Mouse (Mus musculus) limb, embryonic 12.5 days (tissue): ENCODE results near the gene Ddhd1. TPM values are rescaled to one million over a fixed set of nuclear protein-coding genes. Genes with fewer than 3 reads are reported as not detected.
"Not testable (repeated sequence)": the region's sequence is repeated elsewhere in the genome, so short reads cannot be mapped to it uniquely, and the experiment has no call there.

Experiments
- ATAC-seq: fragments of 200-750 bp; cut with Nextera tagmentation; 2 replicates; pipeline ENCODE4 v1.8.0; 2017; ENCODE audit warnings: low read depth, moderate TSS enrichment; ENCODE audit not compliant: insufficient number of reproducible peaks, insufficient read depth, low FRiP score, low TSS enrichment
- H3K27ac ChIP-seq: fragments of 300-500 bp; sonication (generic); 2 replicates; pipeline ENCODE4 v1.5.1; 2016; ENCODE audit warnings: mild to moderate bottlenecking, moderate library complexity
- H3K27me3 ChIP-seq: fragments of 300-500 bp; sonication (generic); 2 replicates; pipeline ENCODE4 v1.6.1; 2016; ENCODE audit warnings: mild to moderate bottlenecking, moderate library complexity
- H3K36me3 ChIP-seq: fragments of 300-500 bp; sonication (generic); 2 replicates; pipeline ENCODE4 v1.6.1; 2016; ENCODE audit warnings: mild to moderate bottlenecking, moderate library complexity
- H3K4me1 ChIP-seq: fragments of 300-500 bp; sonication (generic); replicated peaks from 2 replicates; pipeline ENCODE4 v1.6.1; 2016
- H3K4me2 ChIP-seq: fragments of 300-500 bp; sonication (generic); 2 replicates; pipeline ENCODE4 v1.6.1; 2016; ENCODE audit warnings: mild to moderate bottlenecking, moderate library complexity
- H3K4me3 ChIP-seq: fragments of 300-500 bp; sonication (generic); replicated peaks from 2 replicates; pipeline ENCODE4 v1.5.1; 2016; ENCODE audit warnings: mild to moderate bottlenecking
- H3K9ac ChIP-seq: fragments of 300-500 bp; sonication (generic); replicated peaks from 2 replicates; pipeline ENCODE4 v1.6.1; 2016; ENCODE audit warnings: mild to moderate bottlenecking, moderate library complexity
- H3K9me3 ChIP-seq: fragments of 300-500 bp; sonication (generic); 2 replicates; pipeline ENCODE4 v1.6.1; 2016; ENCODE audit warnings: mild to moderate bottlenecking, moderate library complexity
- WGBS: fragments of 180-500 bp; shearing (Covaris S2); methylation state at CpG from one replicate; pipeline ENCODE4 v1.1.7; 2016; 5-methylcytosine and 5-hydroxymethylcytosine counted together
- polyA plus RNA-seq: library from polyadenylated mRNA; unstranded; fragments of >200 nt; fragmentation: Nextera tagmentation; extraction: Ambion mirVana; gene quantifications from 2 replicates; pipeline ENCODE4 v1.2.1, GENCODE M21; 2016

Gene Ddhd1
- polyA plus RNA-seq, 1 experiment from 2014 or later: 7.6 TPM

DNA sequence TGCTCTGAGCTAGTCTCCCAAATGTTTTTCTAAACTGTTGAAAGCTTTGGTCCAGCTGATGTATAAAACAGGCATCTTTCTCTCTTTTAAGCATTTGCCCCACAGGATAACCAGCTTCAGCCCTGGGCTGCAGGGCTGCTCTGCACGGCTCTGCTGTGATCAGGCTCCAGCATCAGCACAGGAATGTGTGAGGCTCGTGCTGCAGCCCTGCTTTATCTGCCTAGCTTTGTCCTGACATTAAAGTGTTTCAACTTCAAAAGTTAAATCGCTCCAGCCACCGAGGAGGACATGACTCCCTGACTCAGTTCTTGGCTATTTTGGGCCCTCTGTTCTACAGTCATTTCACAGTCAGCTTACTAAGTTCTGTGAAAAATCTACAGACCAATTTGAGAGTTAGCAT lies 43.1 kb downstream of the Ddhd1 start:
- Histone ChIP-seq H3K9me3 (no peaks in the 10 kb centered on the region), H3K27me3 (no peaks in the 10 kb centered on the region), H3K4me2 (no peak overlapping the region), H3K4me1 (peaks cover 6% of the 10 kb centered on the region), H3K9ac (no peak overlapping the region), H3K4me3 (no peak overlapping the region), H3K27ac (no peak overlapping the region), H3K36me3 (peaks cover 29% of the 10 kb centered on the region)
- 41% methylated on average over 4 of the region's 4 CpGs for WGBS
- ATAC-seq: no peak

DNA sequence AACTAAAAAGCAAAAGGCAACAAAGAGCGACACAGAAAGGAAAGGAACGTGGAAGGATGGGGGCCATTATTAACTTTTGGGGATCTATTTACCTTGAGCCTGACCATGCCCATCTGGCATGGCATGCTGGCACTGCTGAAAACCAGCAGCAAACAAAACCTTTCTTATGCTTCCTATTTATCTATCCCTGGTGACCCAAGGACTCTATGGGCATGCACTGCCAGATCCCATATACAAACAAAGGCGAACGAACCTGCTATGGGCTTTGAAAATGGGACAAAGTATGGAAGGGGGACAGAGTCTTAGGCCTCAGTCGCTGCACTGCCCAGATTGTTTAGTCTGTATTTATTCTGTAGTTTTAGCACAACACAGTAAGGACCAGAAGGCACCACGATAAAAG lies 43.5 kb downstream of the Ddhd1 start:
- ATAC-seq: no peak
- WGBS: 90% methylated on average over 6 of the region's 6 CpGs

DNA sequence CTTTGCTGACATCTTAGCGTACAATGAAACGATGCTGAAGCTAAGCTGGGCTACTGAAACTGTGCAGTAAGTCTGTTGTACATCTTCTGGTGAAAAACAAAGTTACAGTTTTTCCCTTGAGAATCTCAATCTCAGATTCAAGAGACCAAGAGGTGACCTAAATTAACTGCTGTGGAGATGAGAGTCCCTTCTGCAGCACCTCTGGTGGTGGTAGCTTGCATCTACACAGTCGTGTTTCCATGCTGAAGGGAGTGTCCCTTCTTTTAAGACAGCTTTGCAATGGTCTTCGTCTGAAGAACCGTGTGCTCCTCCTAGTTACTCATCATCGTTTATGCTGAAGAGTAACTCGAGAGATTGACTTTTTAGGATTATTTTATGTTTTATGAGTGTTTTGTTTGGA lies 46.3 kb downstream of the Ddhd1 start:
- H3K4me1 ChIP-seq: no peaks in the 10 kb centered on the region
- H3K4me2 ChIP-seq: no peak overlapping the region
- no peak overlapping the region for H3K4me3 ChIP-seq
- no peak overlapping the region for H3K27ac ChIP-seq
- peaks cover 40% of the 10 kb centered on the region for H3K36me3 ChIP-seq
- H3K9ac ChIP-seq: no peak overlapping the region
- no peaks in the 10 kb centered on the region for H3K9me3 ChIP-seq
- ATAC-seq: no peak
- H3K27me3 ChIP-seq: no peaks in the 10 kb centered on the region
- WGBS: 87% methylated on average over 7 of the region's 7 CpGs

More for the DNA sequence above, 43.5 kb downstream of the Ddhd1 start:
- peaks cover 29% of the 10 kb centered on the region for H3K36me3 ChIP-seq
- H3K9ac ChIP-seq: no peak overlapping the region
- no peak overlapping the region for H3K27ac ChIP-seq
- H3K9me3 ChIP-seq: no peaks in the 10 kb centered on the region
- H3K4me2 ChIP-seq: no peak overlapping the region
- no peaks in the 10 kb centered on the region for H3K27me3 ChIP-seq
- H3K4me3 ChIP-seq: no peak overlapping the region
- H3K4me1 ChIP-seq: peaks cover 6% of the 10 kb centered on the region

DNA sequence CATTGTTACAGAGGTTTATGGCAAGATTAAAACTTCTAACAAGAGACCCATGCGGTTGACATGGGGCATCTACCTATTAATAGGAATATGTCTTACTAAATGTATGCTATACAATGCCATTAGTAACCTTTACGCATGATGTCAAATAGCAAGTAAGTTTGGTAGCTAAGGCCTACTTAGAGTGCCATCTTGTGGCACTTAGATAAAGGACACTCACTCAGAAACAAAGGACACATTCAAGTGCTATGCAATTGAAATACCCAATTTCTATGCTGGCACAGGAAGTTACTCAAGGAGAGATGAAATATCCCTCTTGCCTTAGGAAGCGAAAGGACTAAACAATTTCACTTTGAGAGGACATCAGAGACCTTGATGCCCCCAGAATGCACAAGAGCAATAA lies 55.9 kb downstream of the Ddhd1 start:
- Histone ChIP-seq H3K27ac (no peak overlapping the region; the same call in 1 of the 2 replicates), H3K27me3 (no peaks in the 10 kb centered on the region), H3K4me1 (peaks cover 7% of the 10 kb centered on the region; the same call in 1 of the 2 replicates), H3K9me3 (no peaks in the 10 kb centered on the region), H3K4me2 (no peak overlapping the region), H3K9ac (no peak overlapping the region), H3K36me3 (peaks cover 11% of the 10 kb centered on the region; the same call in 1 of the 2 replicates), H3K4me3 (no peak overlapping the region)
- 66% methylated on average over 3 of the region's 3 CpGs for WGBS
- ATAC-seq: no peak

DNA sequence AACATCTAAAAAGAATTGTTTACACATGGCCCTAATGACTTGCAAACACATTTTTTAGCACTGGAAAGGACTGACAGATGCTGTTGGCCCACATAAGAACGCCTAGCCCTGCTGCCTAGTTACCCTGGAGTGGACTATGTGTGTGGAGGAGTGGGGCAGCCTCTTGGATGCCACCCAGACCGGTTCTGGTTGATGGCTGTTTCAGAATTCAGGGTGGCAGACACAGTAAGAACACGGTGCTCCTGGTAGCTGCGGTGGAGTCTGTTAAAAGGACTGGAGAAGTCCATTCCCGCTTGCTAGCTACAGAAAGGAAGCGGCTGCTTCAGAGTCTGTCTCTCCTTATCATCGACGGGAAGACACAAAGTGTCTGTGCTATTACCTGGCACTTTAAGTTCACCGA lies 57.4 kb downstream of the Ddhd1 start:
- H3K9ac ChIP-seq: no peak overlapping the region
- H3K36me3 ChIP-seq: peaks cover 10% of the 10 kb centered on the region; the same call in 1 of the 2 replicates
- no peaks in the 10 kb centered on the region for H3K27me3 ChIP-seq
- no peak overlapping the region for H3K27ac ChIP-seq
- peaks cover 10% of the 10 kb centered on the region; the same call in 1 of the 2 replicates for H3K4me1 ChIP-seq
- H3K4me3 ChIP-seq: no peak overlapping the region
- no peaks in the 10 kb centered on the region for H3K9me3 ChIP-seq
- H3K4me2 ChIP-seq: no peak overlapping the region
- WGBS: 88% methylated on average over 9 of the region's 9 CpGs
- ATAC-seq: no peak

DNA sequence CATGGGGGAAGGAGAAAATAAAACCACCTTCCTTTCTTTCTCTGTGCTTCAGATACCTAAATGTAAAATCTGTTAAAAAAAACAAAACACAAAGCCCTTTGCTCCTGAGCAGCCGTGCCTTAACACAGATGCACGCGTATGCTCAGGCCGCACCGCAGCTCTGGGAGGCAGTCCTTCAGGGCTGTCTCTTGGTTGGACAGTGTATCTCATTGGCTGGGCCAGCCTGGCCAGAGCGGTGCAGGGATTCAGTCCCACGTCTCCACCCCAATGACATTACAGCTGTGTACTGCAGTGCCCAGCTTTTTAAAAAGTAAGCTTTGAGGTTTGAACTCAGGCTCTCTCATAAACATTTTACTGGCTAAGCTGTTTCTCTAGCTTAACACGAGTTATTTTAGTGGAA lies 60.1 kb downstream of the Ddhd1 start:
- H3K4me2 ChIP-seq: no peak overlapping the region
- WGBS: 66% methylated on average over 8 of the region's 8 CpGs
- H3K9ac ChIP-seq: no peak overlapping the region
- H3K4me3 ChIP-seq: no peak overlapping the region
- no peak for ATAC-seq
- no peaks in the 10 kb centered on the region for H3K9me3 ChIP-seq
- H3K4me1 ChIP-seq: peaks cover 15% of the 10 kb centered on the region; the same call in 1 of the 2 replicates
- no peaks in the 10 kb centered on the region for H3K27me3 ChIP-seq
- H3K27ac ChIP-seq: 0 out of 2 replicates have a peak overlapping the region, but pooled peaks have one; percentile 12
- peaks cover 10% of the 10 kb centered on the region; the same call in 1 of the 2 replicates for H3K36me3 ChIP-seq

DNA sequence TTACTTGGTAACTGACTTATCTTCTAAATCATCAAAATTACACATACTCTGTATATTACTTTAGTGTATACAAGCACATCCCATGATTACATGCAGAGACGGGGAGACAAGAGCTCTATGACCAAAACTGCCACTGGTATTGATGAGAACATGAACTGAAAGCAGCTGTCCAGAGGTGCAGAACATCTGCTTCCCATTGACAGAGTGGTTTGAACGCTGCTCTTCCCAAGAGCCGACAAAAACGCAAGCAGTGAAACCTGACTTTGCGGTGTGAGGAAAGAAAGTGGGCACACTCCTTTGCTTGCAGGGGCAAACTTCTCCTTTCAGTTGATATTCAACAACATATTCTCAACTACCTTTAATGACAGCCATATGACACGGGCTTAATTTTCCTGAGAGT lies 64.7 kb downstream of the Ddhd1 start:
- WGBS: 50% methylated on average over 6 of the region's 6 CpGs
- H3K4me1 ChIP-seq: peaks cover 15% of the 10 kb centered on the region; the same call in 1 of the 2 replicates
- H3K27me3 ChIP-seq: no peaks in the 10 kb centered on the region
- no peaks in the 10 kb centered on the region for H3K36me3 ChIP-seq
- no peak overlapping the region for H3K4me2 ChIP-seq
- no peak overlapping the region for H3K27ac ChIP-seq
- H3K9ac ChIP-seq: no peak overlapping the region
- no peaks in the 10 kb centered on the region for H3K9me3 ChIP-seq
- H3K4me3 ChIP-seq: no peak overlapping the region
- no peak for ATAC-seq

DNA sequence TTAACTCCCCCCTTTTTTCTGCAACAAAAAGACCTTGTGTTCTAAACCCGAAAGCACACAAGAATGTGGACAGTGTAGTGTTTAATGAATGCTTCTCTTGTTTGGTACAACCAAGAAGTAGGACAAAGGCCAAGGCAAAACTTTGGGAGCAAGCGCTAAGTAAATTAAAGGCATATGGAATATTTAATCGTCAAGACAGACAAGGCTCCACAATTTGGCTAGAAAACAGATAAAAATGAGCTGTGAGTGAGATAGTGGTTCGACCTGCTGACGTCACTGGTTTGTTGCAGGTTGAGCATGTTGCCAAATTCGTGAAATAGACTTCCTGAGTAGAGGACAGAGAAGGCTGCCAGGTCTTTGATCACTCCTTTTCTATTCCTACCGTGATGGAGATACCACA lies 69.5 kb downstream of the Ddhd1 start:
- H3K27ac ChIP-seq: no peak overlapping the region; the same call in 1 of the 2 replicates
- no peak overlapping the region for H3K4me3 ChIP-seq
- H3K9ac ChIP-seq: no peak overlapping the region
- no peaks in the 10 kb centered on the region for H3K27me3 ChIP-seq
- H3K9me3 ChIP-seq: no peaks in the 10 kb centered on the region
- ATAC-seq: no peak
- H3K4me2 ChIP-seq: no peak overlapping the region
- WGBS: 81% methylated on average over 7 of the region's 7 CpGs
- no peaks in the 10 kb centered on the region for H3K36me3 ChIP-seq
- no peaks in the 10 kb centered on the region for H3K4me1 ChIP-seq

DNA sequence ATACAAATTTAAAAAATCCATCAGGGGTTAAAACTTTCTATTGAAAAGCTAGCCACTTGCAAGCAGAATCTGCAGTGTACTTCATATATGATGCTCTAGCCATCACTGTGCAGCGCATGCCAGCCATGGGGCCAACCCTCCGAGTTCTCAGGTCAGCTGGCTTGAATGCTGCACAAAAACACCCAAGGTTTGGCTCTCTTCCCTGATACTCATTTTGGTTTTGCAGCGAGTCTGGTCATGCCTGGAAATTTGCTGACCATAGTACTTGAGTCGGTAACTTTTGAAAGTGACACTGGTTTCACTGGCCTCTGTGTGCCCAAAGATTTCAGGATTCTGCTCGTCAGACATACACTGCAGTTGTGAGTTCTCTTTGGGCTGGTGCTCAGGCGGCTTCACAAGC lies 70.4 kb downstream of the Ddhd1 start:
- H3K4me3 ChIP-seq: no peak overlapping the region
- no peaks in the 10 kb centered on the region for H3K27me3 ChIP-seq
- WGBS: 89% methylated on average over 6 of the region's 6 CpGs
- H3K4me2 ChIP-seq: no peak overlapping the region
- H3K36me3 ChIP-seq: no peaks in the 10 kb centered on the region
- H3K9ac ChIP-seq: no peak overlapping the region
- no peaks in the 10 kb centered on the region for H3K4me1 ChIP-seq
- peak overlapping the region; percentile 9; the same call in 1 of the 2 replicates for H3K27ac ChIP-seq
- H3K9me3 ChIP-seq: no peaks in the 10 kb centered on the region
- ATAC-seq: no peak

DNA sequence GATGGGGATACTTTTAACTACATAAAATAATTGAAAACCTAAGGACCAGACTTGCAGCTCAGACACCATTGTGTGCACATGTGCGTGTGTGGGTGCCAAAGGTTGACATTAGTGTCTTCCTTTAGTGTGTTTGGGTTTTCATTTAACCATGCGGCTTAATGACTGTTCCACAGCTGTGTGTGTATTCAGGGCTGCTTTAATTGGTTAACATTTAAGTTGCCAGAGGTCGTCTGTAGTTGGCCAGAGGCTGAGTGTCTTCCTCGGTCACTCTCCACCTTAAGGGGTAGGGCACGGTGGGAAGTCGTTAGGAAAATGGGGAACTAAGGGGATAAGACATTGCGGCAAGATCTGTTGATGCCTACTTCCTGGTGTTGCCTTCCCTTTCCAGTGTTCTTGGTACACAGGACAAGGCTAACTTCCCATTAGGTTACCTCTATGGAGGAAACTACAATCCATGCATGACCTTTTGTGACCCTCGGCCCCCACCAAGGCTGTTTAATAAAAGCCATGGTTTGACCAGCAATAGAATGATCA lies 74.4 kb downstream of the Ddhd1 start:
- Histone ChIP-seq H3K36me3 (no peaks in the 10 kb centered on the region), H3K4me2 (no peak overlapping the region), H3K4me1 (no peaks in the 10 kb centered on the region), H3K27ac (no peak overlapping the region), H3K9me3 (no peaks in the 10 kb centered on the region), H3K4me3 (no peak overlapping the region), H3K9ac (no peak overlapping the region), H3K27me3 (no peaks in the 10 kb centered on the region)
- ATAC-seq: no peak
- 66% methylated on average over 8 of the region's 8 CpGs for WGBS

DNA sequence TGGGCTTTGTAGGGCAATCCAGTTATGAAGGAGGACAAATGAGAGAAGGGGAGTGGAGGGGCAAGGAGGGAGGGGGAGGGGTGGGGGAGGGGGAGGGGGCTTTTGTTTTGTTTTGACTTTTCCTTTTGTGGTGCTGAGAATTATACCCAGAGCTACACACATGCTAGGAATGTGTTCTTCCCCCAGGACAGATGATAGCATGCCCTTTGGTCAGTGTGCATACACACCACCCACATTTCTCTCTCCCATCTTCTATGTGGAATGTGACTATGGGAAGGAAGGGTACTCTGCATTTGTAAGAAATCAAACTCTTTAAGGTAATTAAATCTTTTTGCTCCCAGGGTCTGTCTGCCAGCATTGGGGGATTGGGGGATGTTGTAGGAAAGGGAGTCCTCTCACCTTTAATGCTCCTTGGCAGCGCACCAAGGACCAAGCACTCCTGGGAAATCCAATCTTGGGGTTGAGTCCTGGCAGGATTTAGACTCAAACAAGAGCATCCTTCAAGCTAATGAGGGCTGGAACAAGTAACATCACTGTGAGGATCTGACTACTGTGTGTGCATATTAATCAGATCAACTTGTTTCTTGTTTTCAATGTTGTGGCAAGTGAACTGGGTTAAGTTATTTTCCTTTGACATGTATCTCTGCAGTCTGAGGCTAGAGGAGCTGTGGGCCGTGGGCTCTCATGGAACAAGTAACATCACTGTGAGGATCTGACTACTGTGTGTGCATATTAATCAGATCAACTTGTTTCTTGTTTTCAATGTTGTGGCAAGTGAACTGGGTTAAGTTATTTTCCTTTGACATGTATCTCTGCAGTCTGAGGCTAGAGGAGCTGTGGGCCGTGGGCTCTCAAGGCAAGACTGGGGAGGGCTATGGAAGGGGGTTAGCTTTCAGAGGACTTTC lies 76.8 kb downstream of the Ddhd1 start:
- WGBS: 91% methylated on average over 3 of the region's 3 CpGs
- not testable (repeated sequence) for ATAC-seq

More for the DNA sequence above, 76.8 kb downstream of the Ddhd1 start:
- H3K27ac ChIP-seq, H3K9me3 ChIP-seq, H3K9ac ChIP-seq, H3K4me1 ChIP-seq, H3K36me3 ChIP-seq, H3K27me3 ChIP-seq, H3K4me3 ChIP-seq, H3K4me2 ChIP-seq: not testable (repeated sequence)
